Mouse (Mus musculus): ENCODE measurements at regions not wholly inside any gene's neighbourhood (a gene's known extent, or its start where the extent isn't known, plus 50 kb on each side); places are given as distances from the start of the nearest gene placed in this dataset.
"Not testable (repeated sequence)": the region's sequence is repeated elsewhere in the genome, so short reads cannot be mapped to it uniquely, and the experiment has no call there.

- intact Hi-C loops (cut with DNase I): no loop called here
Measured at GRCm38 (mm10) chr14:58317231-58317630, 246.9 kb downstream of the Fgf9 start.

GRCm38 (mm10) chr14:58307695-58308094 is 237.3 kb downstream of the Fgf9 start:
- no peak for DNase-seq (ENCODE audit: low spot score in 2 of 2)
- intact Hi-C loops (cut with DNase I): no loop called here

More at GRCm38 (mm10) chr14:58317231-58317630, 246.9 kb downstream of the Fgf9 start:
- no peak for DNase-seq (ENCODE audit: low spot score in 2 of 2)

GRCm38 (mm10) chr14:58306832-58307521 is 236.6 kb downstream of the Fgf9 start:
- intact Hi-C loops (cut with DNase I): no loop called here
- DNase-seq (ENCODE audit: low spot score in 2 of 2): no peak

- intact Hi-C loops (cut with DNase I): no loop called here
- DNase-seq (ENCODE audit: low spot score in 2 of 2): no peak
Measured at GRCm38 (mm10) chr14:58300411-58300887, 230.1 kb downstream of the Fgf9 start.

- no peak for DNase-seq (ENCODE audit: low spot score in 2 of 2)
- intact Hi-C loops (cut with DNase I): no loop called here
Measured at GRCm38 (mm10) chr14:58286007-58286525, 215.7 kb downstream of the Fgf9 start.

- intact Hi-C loops (cut with DNase I): no loop called here
- peak; percentile 3 to 10 for DNase-seq (ENCODE audit: low spot score in 2 of 2)
Measured at GRCm38 (mm10) chr14:58282708-58283290, 212.5 kb downstream of the Fgf9 start.

GRCm38 (mm10) chr14:58282264-58282663 is 211.9 kb downstream of the Fgf9 start:
- DNase-seq (ENCODE audit: low spot score in 2 of 2): no peak
- intact Hi-C loops (cut with DNase I): no loop called here

- intact Hi-C loops (cut with DNase I); DNase-seq (ENCODE audit: low spot score in 2 of 2): not testable (repeated sequence)
Measured at GRCm38 (mm10) chr14:58274440-58274839, 204.1 kb downstream of the Fgf9 start.

- no peak for DNase-seq (ENCODE audit: low spot score in 2 of 2)
- intact Hi-C loops (cut with DNase I): no loop called here
Measured at GRCm38 (mm10) chr14:58273693-58274419, 203.5 kb downstream of the Fgf9 start.

- intact Hi-C loops (cut with DNase I): no loop called here
Measured at GRCm38 (mm10) chr14:58265373-58265772, 195.0 kb downstream of the Fgf9 start.

GRCm38 (mm10) chr14:58264401-58264800 is 194.1 kb downstream of the Fgf9 start:
- intact Hi-C loops (cut with DNase I): no loop called here
- DNase-seq (ENCODE audit: low spot score in 2 of 2): no peak

More at GRCm38 (mm10) chr14:58265373-58265772, 195.0 kb downstream of the Fgf9 start:
- no peak for DNase-seq (ENCODE audit: low spot score in 2 of 2)

- DNase-seq (ENCODE audit: low spot score in 2 of 2): peak in 1 of 2 experiments; percentile 3
- intact Hi-C loops (cut with DNase I): no loop called here
Measured at GRCm38 (mm10) chr14:58253369-58253968, 183.1 kb downstream of the Fgf9 start.

GRCm38 (mm10) chr14:58225869-58226268 is 155.5 kb downstream of the Fgf9 start:
- no peak for DNase-seq (ENCODE audit: low spot score in 2 of 2)
- intact Hi-C loops (cut with DNase I): no loop called here

- intact Hi-C loops (cut with DNase I): no loop called here
- DNase-seq (ENCODE audit: low spot score in 2 of 2): peak in 1 of 2 experiments; percentile 7
Measured at GRCm38 (mm10) chr14:58224419-58224818, 154.1 kb downstream of the Fgf9 start.

GRCm38 (mm10) chr14:58208401-58208800 is 138.1 kb downstream of the Fgf9 start:
- no peak for DNase-seq (ENCODE audit: low spot score in 2 of 2)
- intact Hi-C loops (cut with DNase I): loop anchor here (10.0 kb wide), 1 partner anchor 134 kb away; the partner anchor contains the start of gene Fgf9

GRCm38 (mm10) chr14:58202607-58203295 is 132.4 kb downstream of the Fgf9 start:
- intact Hi-C loops (cut with DNase I): loop anchor here (10.0 kb wide), 1 partner anchor 128 kb away; the partner anchor contains the start of gene Fgf9
- DNase-seq (ENCODE audit: low spot score in 2 of 2): peak; percentile 55 to 67

- DNase-seq (ENCODE audit: low spot score in 2 of 2): no peak
- intact Hi-C loops (cut with DNase I): loop anchor here (10.0 kb wide), 1 partner anchor 205 kb away; no protein-coding TSS in a partner anchor
Measured at GRCm38 (mm10) chr14:58189948-58190347, 119.6 kb downstream of the Fgf9 start.

GRCm38 (mm10) chr14:58182869-58183268 is 112.5 kb downstream of the Fgf9 start:
- no peak for DNase-seq (ENCODE audit: low spot score in 2 of 2)
- intact Hi-C loops (cut with DNase I): no loop called here

GRCm38 (mm10) chr14:58180724-58181123 is 110.4 kb downstream of the Fgf9 start:
- no peak for DNase-seq (ENCODE audit: low spot score in 2 of 2)
- intact Hi-C loops (cut with DNase I): no loop called here

Data from left cerebral cortex, postnatal 14 days (tissue).